Mouse (Mus musculus): Measurements from ENCODE around the gene Alkbh6.

DNA sequence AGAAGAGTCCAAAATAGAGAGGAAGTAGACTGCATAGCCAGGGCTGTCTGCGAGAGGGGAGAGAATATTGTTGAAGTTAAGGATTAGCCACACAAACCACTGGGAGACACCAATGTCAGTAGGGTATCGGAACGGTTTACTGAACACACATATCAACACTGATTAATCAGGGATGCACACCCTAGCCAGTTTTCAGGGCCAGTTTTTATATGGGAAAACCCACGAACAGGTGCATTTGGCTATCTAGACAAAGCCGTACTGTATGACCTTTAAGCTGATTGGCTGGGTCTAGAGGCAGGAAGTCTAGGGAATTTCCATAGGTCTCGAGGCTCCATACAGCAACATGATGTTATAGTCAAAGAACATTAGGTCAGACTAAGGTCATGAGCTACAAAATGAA, 14.3 kb downstream of the Alkbh6 start:
- no peak for TF ChIP-seq POLR2A (IDR thresholded peaks at IDR 0.05; ENCODE audit: low read depth, low read length)
- no peak for TF ChIP-seq CTCF (conservative IDR thresholded peaks at IDR 0.05; ENCODE audit: insufficient read depth, insufficient read length, low read depth, low read length)

All from kidney, adult 2 months (tissue).